Mouse (Mus musculus) heart, adult 18-20 months (tissue): ENCODE measurements around the gene Ei24. TPM values are rescaled to one million over a fixed set of nuclear protein-coding genes. Genes with fewer than 3 reads are reported as not detected.

Experiments used
- DNase-seq, 2 experiments: peaks; one replicate each; pipeline ENCODE4 v3.0.0; 2021 to 2022; ENCODE audit warnings: mixed read lengths in 1 of 2
- total RNA-seq, 2 experiments: library from RNA; stranded (reverse); gene quantifications; 2 replicates each; pipeline ENCODE4 v1.2.3; 2021

The Ei24 gene
- total RNA-seq, 2 experiments from 2014 or later, result 63.4 to 66.8 TPM

- DNase-seq, result no peak
Observed at GRCm38 (mm10) chr9:36794487-36794886, 2.7 kb downstream of the Ei24 start.

DNA sequence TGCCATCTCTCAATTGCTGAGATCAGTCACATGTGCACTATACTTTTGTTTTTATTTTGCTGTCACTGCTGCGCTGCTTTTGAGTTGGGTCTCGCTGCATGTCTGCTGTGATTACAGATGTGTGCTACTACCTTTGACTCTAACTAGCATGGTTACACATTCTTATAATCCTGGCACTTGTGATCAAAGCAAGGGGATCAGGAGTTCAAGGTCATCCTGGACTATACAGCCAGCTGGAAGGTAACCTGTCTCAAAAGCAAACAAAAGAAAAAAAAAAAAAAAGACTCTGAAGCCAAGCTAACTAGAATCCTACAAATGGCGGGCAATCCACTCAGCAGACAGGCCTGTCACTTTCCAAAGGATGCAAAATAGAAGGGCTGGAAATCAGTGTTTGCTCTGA, 5.0 kb downstream of the Ei24 start:
- DNase-seq, result no peak

- no peak for DNase-seq
Observed at GRCm38 (mm10) chr9:36783921-36784320, 13.3 kb downstream of the Ei24 start.

- DNase-seq, result no peak
Observed at GRCm38 (mm10) chr9:36769048-36769413, 28.2 kb downstream of the Ei24 start.

GRCm38 (mm10) chr9:36768156-36769047, 28.8 kb downstream of the Ei24 start:
- no peak for DNase-seq

DNA sequence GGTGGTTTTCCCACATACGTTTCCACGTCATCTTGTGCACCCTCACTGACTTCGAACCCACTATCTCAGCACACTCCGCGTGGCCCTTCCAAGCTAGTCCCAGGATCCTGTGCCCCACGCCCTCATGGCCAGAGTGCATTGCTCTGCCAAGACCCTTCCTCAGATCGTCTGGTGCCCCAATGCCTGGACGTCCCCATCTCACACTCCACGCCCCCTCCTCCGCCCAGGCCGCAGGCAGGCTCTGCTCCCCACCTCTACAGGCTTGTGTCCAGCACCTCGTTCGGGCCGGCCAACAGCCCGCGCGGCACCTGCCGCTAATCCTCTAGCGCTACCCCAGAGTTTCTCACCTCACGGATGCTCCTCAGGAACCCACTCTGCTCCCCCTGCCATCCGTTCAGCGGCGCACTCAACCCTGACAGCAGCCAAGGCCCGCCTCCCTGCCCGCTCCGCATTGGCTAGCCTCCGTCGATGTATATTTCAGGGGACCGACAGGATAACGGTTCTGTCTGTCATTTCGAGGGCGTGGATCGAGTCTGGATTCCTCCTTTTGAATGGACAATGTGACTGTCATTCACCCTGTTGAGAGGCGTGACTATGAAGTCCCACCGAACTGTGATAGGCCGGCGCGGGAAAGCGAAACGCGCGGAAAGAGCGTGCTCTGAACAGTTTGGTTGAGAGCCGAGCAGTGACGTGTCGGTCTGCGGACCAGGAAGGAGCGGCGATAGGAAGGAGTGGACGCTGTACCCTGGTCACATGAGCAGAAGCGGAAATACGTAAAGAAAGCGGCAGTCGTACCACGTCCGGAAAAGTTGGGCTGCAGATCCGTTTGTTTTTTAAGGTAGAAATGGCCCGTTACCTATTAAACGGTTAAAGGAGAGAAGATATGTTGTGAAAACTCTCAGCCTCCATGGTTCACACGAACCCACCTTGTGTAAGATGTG, 29.7 kb downstream of the Ei24 start, which contains the start of gene Stt3a:
Gene Stt3a (minus strand): TSS at position 477 of the 941 bp plus-strand sequence.
- DNase-seq, result peak; percentile 99 to 100

DNA sequence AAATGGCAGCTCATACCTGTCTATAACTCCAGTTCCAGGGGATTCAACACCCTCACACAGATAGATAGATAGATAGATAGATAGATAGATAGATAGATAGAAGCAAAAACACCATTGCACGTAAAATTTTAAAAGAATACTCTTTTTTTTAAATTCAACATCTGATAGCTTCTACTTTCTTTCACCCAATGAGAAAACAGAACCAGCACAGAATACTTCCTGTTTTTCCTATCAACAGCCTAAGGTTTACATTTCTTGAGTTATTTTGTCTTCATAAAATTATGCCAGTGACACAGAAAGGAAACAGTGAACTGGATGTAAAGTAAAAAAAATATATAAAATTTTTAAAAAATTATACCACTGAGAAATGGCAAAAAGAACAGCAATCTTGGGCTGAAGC, 32.8 kb downstream of the Ei24 start:
- no peak for DNase-seq

Other genes with a start within 250 kb of the Ei24 start
- gene Gm17689, start 214.8 kb downstream of the Ei24 start, total RNA-seq, result not detected
- gene A630095E13Rik, start 154.0 kb downstream of the Ei24 start, total RNA-seq, result not detected
- not detected for gene Acrv1, start 104.2 kb downstream of the Ei24 start, total RNA-seq
- gene Chek1, start 70.3 kb downstream of the Ei24 start, total RNA-seq, result 1 to 10 TPM; 1.5 to 2.0 TPM
- 10 to 100 TPM; 58.7 to 62.7 TPM for gene Stt3a, start 29.7 kb downstream of the Ei24 start, total RNA-seq
- gene Fez1, start 24.5 kb upstream of the Ei24 start, total RNA-seq, result 1 to 10 TPM; 1.4 to 1.8 TPM